Mouse (Mus musculus) stomach, embryonic 14.5 days (tissue): ENCODE measurements at regions not wholly inside any gene's neighbourhood (a gene's known extent, or its start where the extent isn't known, plus 50 kb on each side); places are given as distances from the start of the nearest gene placed in this dataset.
"Not testable (repeated sequence)": the region's sequence is repeated elsewhere in the genome, so short reads cannot be mapped to it uniquely, and the experiment has no call there.

ENCODE experiments used
- ATAC-seq: fragments of 200-750 bp; cut with Nextera tagmentation; 2 replicates; pipeline ENCODE4 v1.8.0; 2017; ENCODE audit warnings: low read depth, moderate TSS enrichment; ENCODE audit not compliant: insufficient number of reproducible peaks, insufficient read depth, low FRiP score
- H3K27ac ChIP-seq: fragments of 300-500 bp; sonication (generic); 2 replicates; pipeline ENCODE4 v1.5.1; 2014; ENCODE audit warnings: mild to moderate bottlenecking, low read length, moderate library complexity, mixed read lengths
- H3K27me3 ChIP-seq: fragments of 300-500 bp; sonication (generic); 2 replicates; pipeline ENCODE4 v1.6.1; 2014; ENCODE audit warnings: low read length, control low read depth, mixed read lengths; ENCODE audit not compliant: control insufficient read depth, insufficient read depth
- H3K36me3 ChIP-seq: fragments of 300-500 bp; sonication (generic); 2 replicates; pipeline ENCODE4 v1.6.1; 2014; ENCODE audit warnings: mild to moderate bottlenecking, control low read depth, low read length, moderate library complexity, mixed read lengths; ENCODE audit not compliant: control insufficient read depth, insufficient read depth
- H3K4me1 ChIP-seq: fragments of 300-500 bp; sonication (generic); 2 replicates; pipeline ENCODE4 v1.6.1; 2014; ENCODE audit warnings: low read length, control low read depth, mixed read lengths; ENCODE audit not compliant: control insufficient read depth, insufficient read depth
- H3K4me2 ChIP-seq: fragments of 300-500 bp; sonication (generic); replicated peaks from 2 replicates; pipeline ENCODE4 v1.6.1; 2014; ENCODE audit warnings: low read depth, low read length, control low read depth
- H3K4me3 ChIP-seq: fragments of 300-500 bp; sonication (generic); 2 replicates; pipeline ENCODE4 v1.5.1; 2014; ENCODE audit warnings: low read depth, low read length, control low read depth
- H3K9ac ChIP-seq: fragments of 300-500 bp; sonication (generic); replicated peaks from 2 replicates; pipeline ENCODE4 v1.6.1; 2014; ENCODE audit warnings: low read depth, mild to moderate bottlenecking, control low read depth, low read length, moderate library complexity, mixed read lengths
- H3K9me3 ChIP-seq: fragments of 300-500 bp; sonication (generic); 2 replicates; pipeline ENCODE4 v1.6.1; 2016; ENCODE audit warnings: low read depth, low read length, control low read depth; ENCODE audit not compliant: control insufficient read depth
- WGBS: fragments of 180-500 bp; shearing (Covaris S2); extraction: QIAGEN DNeasy Blood & Tissue Kit; methylation state at CpG from one replicate; pipeline ENCODE4 v1.1.7; 2014; 5-methylcytosine and 5-hydroxymethylcytosine counted together

GRCm38 (mm10) chr16:20818711-20819189 is 84.4 kb upstream of the Thpo start:
- H3K4me3 ChIP-seq = no peak overlapping the region
- no peak overlapping the region for H3K9ac ChIP-seq
- 0 out of 2 replicates have a peak, but pooled peaks have one; percentile 56 for ATAC-seq
- H3K36me3 ChIP-seq = no peaks in the 10 kb centered on the region
- H3K27me3 ChIP-seq = no peaks in the 10 kb centered on the region
- no peak overlapping the region for H3K27ac ChIP-seq
- 26% methylated on average over 5 of the region's 5 CpGs for WGBS
- H3K9me3 ChIP-seq = no peaks in the 10 kb centered on the region
- H3K4me2 ChIP-seq = no peak overlapping the region
- H3K4me1 ChIP-seq = 0 out of 2 replicates have a peak, but pooled peaks cover 5% of the 10 kb centered on the region

GRCm38 (mm10) chr16:20814976-20815375 is 80.7 kb upstream of the Thpo start:
- H3K27me3 ChIP-seq = no peaks in the 10 kb centered on the region
- H3K9me3 ChIP-seq = no peaks in the 10 kb centered on the region
- no peak overlapping the region for H3K27ac ChIP-seq
- H3K4me3 ChIP-seq = no peak overlapping the region
- no peak overlapping the region for H3K9ac ChIP-seq
- ATAC-seq = no peak
- 0 out of 2 replicates have a peak, but pooled peaks cover 5% of the 10 kb centered on the region for H3K4me1 ChIP-seq
- 62% methylated on average over 2 of the region's 2 CpGs for WGBS
- H3K4me2 ChIP-seq = no peak overlapping the region
- no peaks in the 10 kb centered on the region for H3K36me3 ChIP-seq

GRCm38 (mm10) chr16:20814240-20814639 is 79.9 kb upstream of the Thpo start:
- Histone ChIP-seq H3K9ac (no peak overlapping the region), H3K27ac (no peak overlapping the region)

DNA sequence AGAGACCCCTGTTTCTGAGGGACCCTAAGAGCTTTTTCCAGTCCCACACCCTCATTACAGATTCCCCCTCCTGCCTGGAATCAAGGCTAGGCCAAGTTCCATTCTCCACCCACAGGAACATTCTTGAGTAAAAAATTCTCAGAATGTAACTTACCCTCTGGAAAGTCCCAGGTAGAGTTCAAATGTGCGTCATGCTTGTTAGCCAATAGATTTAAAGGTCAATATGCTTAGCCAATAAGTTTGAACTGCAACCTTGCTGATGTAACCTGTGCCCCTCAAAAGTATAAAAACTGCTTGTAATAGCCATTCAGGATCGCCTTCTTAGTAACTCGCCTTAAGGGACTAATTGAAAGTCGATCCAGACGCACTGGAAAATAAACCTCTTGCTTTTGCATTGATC is 77.7 kb upstream of the Thpo start:
- not testable (repeated sequence) for H3K27me3 ChIP-seq, H3K36me3 ChIP-seq, ATAC-seq, H3K27ac ChIP-seq, H3K4me3 ChIP-seq, H3K9me3 ChIP-seq, H3K4me1 ChIP-seq, H3K4me2 ChIP-seq, H3K9ac ChIP-seq
- 79% methylated on average over 5 of the region's 5 CpGs for WGBS

More at GRCm38 (mm10) chr16:20814240-20814639, 79.9 kb upstream of the Thpo start:
- H3K27me3 ChIP-seq = no peaks in the 10 kb centered on the region
- H3K4me3 ChIP-seq = no peak overlapping the region
- 0 out of 2 replicates have a peak, but pooled peaks cover 5% of the 10 kb centered on the region for H3K4me1 ChIP-seq
- no peaks in the 10 kb centered on the region for H3K36me3 ChIP-seq
- no peak overlapping the region for H3K4me2 ChIP-seq
- H3K9me3 ChIP-seq = no peaks in the 10 kb centered on the region
- no peak for ATAC-seq

DNA sequence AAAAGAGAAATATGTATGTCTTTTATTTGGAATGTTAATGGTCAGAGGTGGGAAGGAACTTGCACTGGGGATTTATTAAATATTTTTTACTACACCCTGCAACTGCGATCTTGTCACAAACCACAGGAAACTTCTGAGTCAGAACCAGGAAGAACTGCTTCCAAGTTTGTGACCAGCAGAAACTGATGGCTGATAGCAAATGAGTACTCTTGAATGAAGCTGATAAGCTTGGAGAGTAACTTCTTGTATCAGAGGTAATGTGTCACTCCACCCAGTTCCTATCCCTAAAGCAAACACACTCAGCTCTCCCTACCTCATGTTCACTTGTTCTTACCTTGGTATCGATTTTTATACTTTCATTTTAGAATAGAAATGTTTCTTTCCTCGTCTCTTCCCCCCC is 76.0 kb upstream of the Thpo start:
- Histone ChIP-seq H3K9me3 (no peaks in the 10 kb centered on the region), H3K27ac (no peak overlapping the region), H3K4me2 (no peak overlapping the region), H3K27me3 (no peaks in the 10 kb centered on the region), H3K4me1 (no peaks in the 10 kb centered on the region), H3K36me3 (no peaks in the 10 kb centered on the region), H3K4me3 (no peak overlapping the region), H3K9ac (no peak overlapping the region)
- ATAC-seq = no peak
- 76% methylated on average over 3 of the region's 3 CpGs for WGBS

GRCm38 (mm10) chr16:20808263-20808662 is 74.0 kb upstream of the Thpo start:
- no peak overlapping the region for H3K27ac ChIP-seq
- peaks cover 2% of the 10 kb centered on the region; the same call in 1 of the 2 replicates for H3K4me1 ChIP-seq
- H3K27me3 ChIP-seq = no peaks in the 10 kb centered on the region
- 81% methylated on average over 2 of the region's 2 CpGs for WGBS
- H3K9ac ChIP-seq = no peak overlapping the region
- H3K4me2 ChIP-seq = no peak overlapping the region
- no peaks in the 10 kb centered on the region for H3K9me3 ChIP-seq
- no peak for ATAC-seq
- no peaks in the 10 kb centered on the region for H3K36me3 ChIP-seq
- H3K4me3 ChIP-seq = no peak overlapping the region

GRCm38 (mm10) chr16:20806739-20807138 is 72.4 kb upstream of the Thpo start:
- Histone ChIP-seq H3K4me1 (peaks cover 2% of the 10 kb centered on the region; the same call in 1 of the 2 replicates), H3K27me3 (no peaks in the 10 kb centered on the region), H3K9me3 (no peaks in the 10 kb centered on the region), H3K27ac (no peak overlapping the region), H3K9ac (no peak overlapping the region), H3K4me3 (no peak overlapping the region), H3K4me2 (no peak overlapping the region), H3K36me3 (no peaks in the 10 kb centered on the region)
- ATAC-seq = no peak
- WGBS = 81% methylated on average over 7 of the region's 7 CpGs

GRCm38 (mm10) chr16:20805793-20806192 is 71.5 kb upstream of the Thpo start:
- no peak overlapping the region for H3K4me3 ChIP-seq
- no peak overlapping the region for H3K27ac ChIP-seq
- 84% methylated on average over 6 of the region's 6 CpGs for WGBS
- H3K27me3 ChIP-seq = no peaks in the 10 kb centered on the region
- no peak overlapping the region for H3K9ac ChIP-seq
- ATAC-seq = no peak
- no peak overlapping the region for H3K4me2 ChIP-seq
- peaks cover 2% of the 10 kb centered on the region; the same call in 1 of the 2 replicates for H3K4me1 ChIP-seq
- no peaks in the 10 kb centered on the region for H3K36me3 ChIP-seq
- no peaks in the 10 kb centered on the region for H3K9me3 ChIP-seq

- Histone ChIP-seq H3K9ac (no peak overlapping the region), H3K27ac (peak overlapping the region; percentile 17; the same call in 1 of the 2 replicates), H3K36me3 (no peaks in the 10 kb centered on the region), H3K4me2 (no peak overlapping the region), H3K4me1 (peaks cover 2% of the 10 kb centered on the region; the same call in 1 of the 2 replicates), H3K27me3 (no peaks in the 10 kb centered on the region), H3K9me3 (no peaks in the 10 kb centered on the region), H3K4me3 (no peak overlapping the region)
- 19% methylated on average over 6 of the region's 6 CpGs for WGBS
- ATAC-seq = no peak
Observed at GRCm38 (mm10) chr16:20805086-20805485, 70.8 kb upstream of the Thpo start.
